Mouse (Mus musculus): ENCODE measurements around the gene Stub1. TPM values are rescaled to one million over a fixed set of nuclear protein-coding genes. Genes with fewer than 3 reads are reported as not detected.
"Not testable (repeated sequence)": the region's sequence is repeated elsewhere in the genome, so short reads cannot be mapped to it uniquely, and the experiment has no call there.

Stub1 gene
- polyA plus RNA-seq, 1 experiment = 140 TPM

GRCm38 (mm10) chr17:25818851-25819780 lies 14.1 kb downstream of the Stub1 start:
- Histone ChIP-seq H3K27ac (ENCODE audit: control insufficient read depth, insufficient read depth, low read depth, low read length, poor library complexity) (no peak overlapping the region), H3K4me3 (replicated peaks; ENCODE audit: control insufficient read depth, low read depth, low read length) (no peak overlapping the region), H3K4me1 (ENCODE audit: control insufficient read depth, insufficient read depth, low read length) (peaks cover 3% of the 10 kb centered on the region)
- TF ChIP-seq POLR2A (IDR thresholded peaks at IDR 0.05; ENCODE audit: borderline replicate concordance, control insufficient read depth, low read depth, low read length) (no peak), CTCF (IDR thresholded peaks at IDR 0.05; ENCODE audit: control insufficient read depth, insufficient read depth, low read length) (no peak)
- 8% methylated on average over 46 of the region's 46 CpGs for WGBS

GRCm38 (mm10) chr17:25817662-25818061 lies 15.5 kb downstream of the Stub1 start:
- WGBS = 68% methylated on average over 11 of the region's 11 CpGs
- no peaks in the 10 kb centered on the region for H3K4me1 ChIP-seq (ENCODE audit: control insufficient read depth, insufficient read depth, low read length)
- no peak for TF ChIP-seq POLR2A (IDR thresholded peaks at IDR 0.05; ENCODE audit: borderline replicate concordance, control insufficient read depth, low read depth, low read length)
- no peak for TF ChIP-seq CTCF (IDR thresholded peaks at IDR 0.05; ENCODE audit: control insufficient read depth, insufficient read depth, low read length)
- H3K27ac ChIP-seq (ENCODE audit: control insufficient read depth, insufficient read depth, low read depth, low read length, poor library complexity) = no peak overlapping the region
- no peak overlapping the region for H3K4me3 ChIP-seq (replicated peaks; ENCODE audit: control insufficient read depth, low read depth, low read length)

- H3K4me3 ChIP-seq (replicated peaks; ENCODE audit: control insufficient read depth, low read depth, low read length) = no peak overlapping the region
- H3K4me1 ChIP-seq (ENCODE audit: control insufficient read depth, insufficient read depth, low read length) = no peaks in the 10 kb centered on the region
- H3K27ac ChIP-seq (ENCODE audit: control insufficient read depth, insufficient read depth, low read depth, low read length, poor library complexity) = no peak overlapping the region
- no peak for TF ChIP-seq POLR2A (IDR thresholded peaks at IDR 0.05; ENCODE audit: borderline replicate concordance, control insufficient read depth, low read depth, low read length)
- TF ChIP-seq CTCF (IDR thresholded peaks at IDR 0.05; ENCODE audit: control insufficient read depth, insufficient read depth, low read length) = peak; percentile 46; the same call in 1 of the 2 replicates
- WGBS = 2% methylated on average over 20 of the region's 20 CpGs
Measured at GRCm38 (mm10) chr17:25813471-25813870, 19.7 kb downstream of the Stub1 start.

- H3K4me3 ChIP-seq (replicated peaks; ENCODE audit: control insufficient read depth, low read depth, low read length) = no peak overlapping the region
- 63% methylated on average over 4 of the region's 4 CpGs for WGBS
- H3K4me1 ChIP-seq (ENCODE audit: control insufficient read depth, insufficient read depth, low read length) = no peaks in the 10 kb centered on the region
- TF ChIP-seq CTCF (IDR thresholded peaks at IDR 0.05; ENCODE audit: control insufficient read depth, insufficient read depth, low read length) = no peak
- TF ChIP-seq POLR2A (IDR thresholded peaks at IDR 0.05; ENCODE audit: borderline replicate concordance, control insufficient read depth, low read depth, low read length) = no peak
- no peak overlapping the region for H3K27ac ChIP-seq (ENCODE audit: control insufficient read depth, insufficient read depth, low read depth, low read length, poor library complexity)
Measured at GRCm38 (mm10) chr17:25810890-25811289, 22.3 kb downstream of the Stub1 start.

- 14% methylated on average over 25 of the region's 25 CpGs for WGBS
- TF ChIP-seq CTCF (IDR thresholded peaks at IDR 0.05; ENCODE audit: control insufficient read depth, insufficient read depth, low read length) = no peak
- no peaks in the 10 kb centered on the region for H3K4me1 ChIP-seq (ENCODE audit: control insufficient read depth, insufficient read depth, low read length)
- H3K27ac ChIP-seq (ENCODE audit: control insufficient read depth, insufficient read depth, low read depth, low read length, poor library complexity) = no peak overlapping the region
- no peak overlapping the region for H3K4me3 ChIP-seq (replicated peaks; ENCODE audit: control insufficient read depth, low read depth, low read length)
Measured at GRCm38 (mm10) chr17:25809606-25810340, 23.4 kb downstream of the Stub1 start.

- no peak for TF ChIP-seq CTCF (IDR thresholded peaks at IDR 0.05; ENCODE audit: control insufficient read depth, insufficient read depth, low read length)
- TF ChIP-seq POLR2A (IDR thresholded peaks at IDR 0.05; ENCODE audit: borderline replicate concordance, control insufficient read depth, low read depth, low read length) = no peak
- Histone ChIP-seq H3K4me1 (ENCODE audit: control insufficient read depth, insufficient read depth, low read length) (no peaks in the 10 kb centered on the region), H3K4me3 (replicated peaks; ENCODE audit: control insufficient read depth, low read depth, low read length) (no peak within 1 kb of the TSS), H3K27ac (ENCODE audit: control insufficient read depth, insufficient read depth, low read depth, low read length, poor library complexity) (no peak within 1 kb of the TSS)
- WGBS = under 1% methylated on average over 97 of the region's 100 CpGs
Measured at GRCm38 (mm10) chr17:25808789-25809605, 24.2 kb downstream of the Stub1 start, which contains the start of gene Fbxl16. Gene Fbxl16, plus strand, starts transcription at chr17:25809085.

GRCm38 (mm10) chr17:25808028-25808427 lies 25.2 kb downstream of the Stub1 start:
- TF ChIP-seq POLR2A (IDR thresholded peaks at IDR 0.05; ENCODE audit: borderline replicate concordance, control insufficient read depth, low read depth, low read length) = no peak
- no peak for TF ChIP-seq CTCF (IDR thresholded peaks at IDR 0.05; ENCODE audit: control insufficient read depth, insufficient read depth, low read length)
- Histone ChIP-seq H3K4me3 (replicated peaks; ENCODE audit: control insufficient read depth, low read depth, low read length) (no peak overlapping the region), H3K27ac (ENCODE audit: control insufficient read depth, insufficient read depth, low read depth, low read length, poor library complexity) (no peak overlapping the region), H3K4me1 (ENCODE audit: control insufficient read depth, insufficient read depth, low read length) (no peaks in the 10 kb centered on the region)
- WGBS = 41% methylated on average over 5 of the region's 5 CpGs

GRCm38 (mm10) chr17:25807452-25807851 lies 25.8 kb downstream of the Stub1 start:
- H3K27ac ChIP-seq (ENCODE audit: control insufficient read depth, insufficient read depth, low read depth, low read length, poor library complexity) = not testable (repeated sequence)

More at GRCm38 (mm10) chr17:25807452-25807851, 25.8 kb downstream of the Stub1 start:
- H3K4me3 ChIP-seq (replicated peaks; ENCODE audit: control insufficient read depth, low read depth, low read length); H3K4me1 ChIP-seq (ENCODE audit: control insufficient read depth, insufficient read depth, low read length): not testable (repeated sequence)
- WGBS = 21% methylated on average over 2 of the region's 2 CpGs

Measured in bone marrow, adult 2 months (tissue).